Mouse (Mus musculus) testis, postnatal 10 days (tissue): ENCODE measurements around the gene P2rx3.
A peak's percentile ranks its signal among the peaks of the same experiment; 100 is the strongest.

Experiments used
- DNase-seq: peaks from one replicate; pipeline ENCODE4 v3.0.0; 2021; ENCODE audit warnings: low spot score

The P2rx3 gene

DNA sequence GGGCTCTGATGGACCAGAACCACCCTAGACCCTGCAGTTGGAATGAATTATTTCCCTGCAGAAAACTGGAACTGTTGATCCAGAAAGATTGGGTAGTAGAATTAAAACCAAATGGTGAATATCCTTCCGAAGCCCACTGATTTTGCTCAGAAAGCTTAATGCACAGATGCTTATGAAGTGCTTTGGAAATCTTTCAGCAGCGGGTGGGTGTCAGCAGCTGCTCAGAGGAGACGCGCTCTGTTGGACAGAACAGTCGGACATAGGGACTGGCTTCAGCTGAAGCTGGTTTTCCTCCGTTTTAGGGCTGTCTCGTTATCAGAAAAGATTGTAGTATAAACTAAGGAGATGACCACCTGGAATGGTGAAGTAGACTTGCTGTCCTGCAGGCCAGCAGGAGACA, 6.4 kb upstream of the P2rx3 start:
- no peak for DNase-seq

DNA sequence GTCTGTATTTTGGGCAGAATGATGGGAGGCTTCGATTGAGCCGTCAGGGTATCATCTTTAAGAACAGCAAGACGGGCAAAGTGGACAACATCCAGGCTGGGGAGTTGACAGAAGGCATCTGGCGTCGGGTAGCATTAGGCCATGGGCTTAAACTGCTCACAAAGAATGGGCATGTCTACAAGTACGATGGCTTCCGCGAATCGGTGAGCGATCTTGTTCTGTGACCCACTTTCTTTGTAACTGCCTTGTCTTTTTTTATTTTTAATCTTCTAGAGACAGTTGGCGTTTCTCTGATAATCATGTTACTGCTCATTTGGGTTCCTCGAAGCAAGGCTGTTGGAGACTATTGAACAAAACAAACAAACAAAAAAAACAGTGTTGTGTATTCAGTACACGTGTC, 1.1 kb upstream of the P2rx3 start:
- DNase-seq, result no peak

DNA sequence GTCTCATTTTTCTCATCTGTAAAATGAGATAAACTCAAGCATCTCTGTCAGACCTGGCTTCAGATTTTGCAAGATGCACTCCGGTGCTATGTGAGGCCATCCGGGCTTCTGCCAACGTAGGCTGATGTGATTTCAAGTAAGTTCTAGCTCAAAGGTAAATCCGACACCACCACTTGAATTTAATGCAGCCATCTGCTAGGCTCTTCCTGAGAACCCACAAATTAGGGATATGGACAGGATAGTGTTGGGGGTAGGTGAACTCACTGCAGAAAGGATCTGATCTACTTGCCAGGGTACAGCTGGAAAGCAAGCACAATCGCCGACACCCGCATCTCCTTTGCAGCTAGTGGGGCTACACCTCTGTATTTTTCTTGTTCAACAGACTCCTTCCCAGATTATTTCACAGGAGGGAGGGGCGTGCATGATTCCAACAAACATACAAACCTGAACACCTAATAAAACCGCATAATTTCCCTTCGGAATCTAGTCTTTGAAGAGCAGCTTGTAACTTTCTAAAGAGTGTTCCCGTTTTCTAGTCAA, 685 bp downstream of the P2rx3 start:
- no peak for DNase-seq

DNA sequence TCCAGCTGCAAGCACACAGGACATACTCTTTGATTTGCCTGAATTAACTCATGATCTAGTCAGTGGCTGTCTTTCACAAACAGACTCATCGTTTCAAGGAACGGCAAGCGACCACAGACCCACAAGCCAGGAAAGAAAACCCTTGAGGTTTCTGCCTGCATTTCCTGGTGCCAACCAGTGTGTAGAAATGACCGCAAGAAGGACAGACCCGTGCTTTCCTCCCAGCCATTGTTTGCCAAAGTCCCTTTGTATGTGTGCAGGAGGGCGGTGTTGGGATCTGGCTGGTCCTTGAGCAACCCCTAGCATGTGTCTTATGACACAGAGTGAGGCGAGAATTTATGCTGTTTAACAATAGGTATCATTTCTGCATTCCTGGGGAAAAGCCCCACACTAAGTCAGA, 3.1 kb downstream of the P2rx3 start:
- no peak for DNase-seq

DNA sequence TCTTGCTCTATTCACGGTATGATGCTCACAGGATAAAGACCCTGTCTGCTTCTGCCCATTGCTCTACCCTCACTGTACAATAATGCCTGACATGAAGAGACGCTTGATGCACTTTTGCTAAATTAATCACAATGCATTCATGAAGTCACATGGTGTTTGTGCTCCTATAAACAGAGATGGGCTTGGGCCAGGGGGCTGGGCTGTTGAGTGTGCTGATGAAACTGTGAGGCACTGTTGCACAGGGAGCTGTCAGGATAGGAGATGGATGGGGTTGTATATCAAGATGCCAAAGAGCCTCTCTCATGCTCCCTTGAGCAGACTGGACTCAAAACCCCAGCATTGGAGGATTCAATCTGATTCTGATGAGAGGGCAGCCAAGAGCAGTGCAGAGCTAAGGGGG, 4.1 kb downstream of the P2rx3 start:
- DNase-seq, result no peak

DNA sequence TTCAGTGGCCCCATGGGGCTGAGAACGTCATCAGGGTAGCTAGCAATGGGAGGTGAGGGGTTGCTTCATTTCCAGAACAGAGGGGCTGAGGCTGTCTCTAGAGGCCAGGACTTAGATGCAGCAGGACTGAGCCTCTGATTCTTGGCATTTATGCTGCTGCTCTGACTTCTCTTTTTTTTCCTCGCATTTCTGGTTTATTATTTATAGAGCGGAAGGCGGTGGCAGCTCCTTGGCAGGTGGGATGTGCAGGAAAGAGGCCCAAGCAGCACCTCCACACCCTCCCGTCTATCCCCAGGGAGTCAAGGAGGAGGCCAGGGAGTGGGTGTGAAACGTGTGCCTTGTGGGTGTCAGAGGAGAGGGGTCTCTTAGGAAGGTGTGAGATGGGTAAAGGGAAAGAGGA, 6.3 kb downstream of the P2rx3 start:
- no peak for DNase-seq

DNA sequence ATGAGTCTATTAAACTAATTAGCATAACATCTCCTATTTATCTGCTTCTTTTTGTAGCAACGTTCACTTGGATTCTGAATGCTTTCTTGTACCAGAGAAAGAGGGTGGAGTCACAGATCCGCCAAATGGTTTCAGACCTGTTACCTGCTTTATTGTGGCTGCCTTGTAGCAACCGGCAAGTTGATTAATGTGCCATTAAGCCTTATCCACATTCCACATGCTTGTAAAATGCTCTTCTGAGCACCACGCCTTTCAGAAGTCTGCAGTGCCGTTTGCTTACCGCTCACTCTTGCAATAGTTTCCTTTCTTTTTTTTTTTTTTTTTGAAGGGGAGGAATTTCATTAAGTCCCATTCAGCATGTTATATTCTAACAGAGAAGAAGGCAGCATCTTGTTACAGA, 7.4 kb downstream of the P2rx3 start:
- DNase-seq, result no peak

DNA sequence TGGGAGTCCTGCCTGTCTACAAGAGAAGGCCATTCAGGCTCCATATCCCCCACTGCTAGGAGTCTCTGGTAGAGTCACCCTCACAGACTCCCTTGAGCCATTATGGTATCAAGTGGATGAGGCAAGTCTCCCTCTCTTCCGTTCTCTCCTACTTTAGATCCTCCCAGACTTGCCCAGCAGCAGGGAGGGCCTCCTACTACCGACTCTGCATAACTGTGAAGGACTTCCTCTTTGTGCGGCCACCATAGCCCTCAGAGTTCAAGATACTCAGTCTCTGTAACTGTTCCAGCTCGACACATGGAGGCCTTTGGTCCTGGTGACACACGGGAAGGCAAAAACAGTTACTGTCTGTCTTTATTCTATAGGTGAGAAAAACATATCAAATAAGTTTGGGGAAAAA, 10.0 kb downstream of the P2rx3 start:
- no peak for DNase-seq

DNA sequence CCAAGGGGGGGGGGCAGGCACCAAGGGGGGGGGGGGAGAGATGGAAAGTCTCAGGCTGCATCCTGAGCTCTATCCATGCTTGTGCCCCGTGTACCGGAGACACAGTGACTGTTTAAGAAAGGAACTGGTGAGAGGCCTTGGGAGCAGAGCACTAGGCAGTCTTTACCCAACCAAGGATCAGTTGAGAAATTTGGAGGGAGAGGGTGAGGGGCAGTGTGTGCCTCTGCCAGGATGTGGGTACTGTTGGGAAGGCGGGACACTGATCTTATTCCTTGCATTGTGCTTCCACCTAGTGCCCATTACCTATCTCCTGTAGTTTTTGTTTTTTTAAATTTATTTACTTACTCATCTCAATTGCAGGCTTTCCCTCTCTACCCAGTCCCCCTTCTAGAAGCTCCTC, 11.1 kb downstream of the P2rx3 start:
- no peak for DNase-seq

DNA sequence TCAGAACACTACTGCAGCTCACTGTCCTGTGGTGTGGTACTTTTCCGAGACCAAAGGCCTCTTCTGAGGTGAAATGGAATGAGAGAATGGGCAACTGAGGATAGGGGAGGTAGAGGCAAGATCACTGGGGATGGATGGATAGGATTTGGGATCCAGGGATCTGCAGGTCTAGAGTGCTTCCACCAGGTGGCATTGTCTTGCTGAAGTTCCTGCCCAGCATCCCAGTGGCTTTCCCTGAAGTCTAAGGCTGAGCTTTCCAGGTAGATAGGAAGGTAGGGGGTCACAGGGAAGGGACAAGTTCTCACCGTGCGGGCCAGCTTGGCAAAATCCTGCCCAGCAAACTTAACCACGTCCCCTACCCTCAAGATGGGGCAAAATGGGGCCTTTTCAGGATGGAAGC, 15.2 kb downstream of the P2rx3 start:
- no peak for DNase-seq

DNA sequence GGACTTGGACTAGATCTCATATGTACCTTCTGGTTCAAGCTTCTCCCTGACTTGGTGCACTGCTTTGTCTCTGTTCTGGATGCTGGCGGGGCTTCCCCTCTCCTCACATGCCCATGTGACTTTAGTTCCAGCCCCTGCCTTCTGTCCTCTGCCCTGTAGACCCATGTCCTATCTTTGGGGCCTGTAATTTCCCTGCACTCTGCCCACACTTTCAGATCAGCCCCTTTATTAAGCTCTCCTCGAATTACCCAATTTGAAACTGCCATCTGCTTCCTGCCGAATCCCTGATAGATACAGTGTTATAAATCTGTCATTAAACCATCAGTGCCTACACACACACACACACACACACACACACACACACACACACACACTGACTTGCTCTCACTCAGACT, 22.7 kb downstream of the P2rx3 start:
- DNase-seq, result no peak

DNA sequence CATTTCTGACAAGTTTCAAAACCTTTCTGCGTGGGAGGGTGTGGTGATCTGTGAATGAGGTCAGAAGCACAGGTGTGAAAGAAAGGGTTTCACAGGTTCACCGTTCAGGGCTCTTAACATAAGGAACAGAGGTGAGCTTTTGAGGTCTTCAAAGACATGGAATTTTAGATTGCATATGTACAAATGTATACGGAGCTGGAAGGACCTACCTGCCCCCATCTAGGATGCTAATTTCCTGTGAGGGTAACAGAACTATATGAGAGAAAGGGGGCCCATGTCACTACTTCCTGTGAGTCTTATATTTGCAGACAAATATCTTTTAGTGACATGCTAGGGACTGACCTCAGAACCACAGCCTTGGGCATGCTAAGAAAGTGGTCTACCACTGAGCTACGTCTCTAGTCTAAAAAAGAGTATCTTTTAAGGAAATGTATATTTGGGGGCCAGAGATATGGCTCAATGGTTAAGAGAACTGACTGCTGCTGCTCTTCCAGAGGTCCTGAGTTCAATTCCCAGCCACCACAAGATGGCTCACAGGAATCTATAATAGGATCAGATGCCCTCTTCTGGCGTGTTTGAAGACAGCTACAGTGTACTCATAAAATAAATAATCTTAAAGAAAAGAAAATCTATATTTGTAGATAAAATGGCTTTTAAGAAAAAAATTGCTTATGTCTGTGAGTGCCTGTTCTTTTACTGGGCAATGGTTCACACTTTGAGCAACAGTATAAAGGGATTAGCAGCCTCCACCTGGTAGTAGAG, 23.3 kb downstream of the P2rx3 start:
- DNase-seq, result no peak

DNA sequence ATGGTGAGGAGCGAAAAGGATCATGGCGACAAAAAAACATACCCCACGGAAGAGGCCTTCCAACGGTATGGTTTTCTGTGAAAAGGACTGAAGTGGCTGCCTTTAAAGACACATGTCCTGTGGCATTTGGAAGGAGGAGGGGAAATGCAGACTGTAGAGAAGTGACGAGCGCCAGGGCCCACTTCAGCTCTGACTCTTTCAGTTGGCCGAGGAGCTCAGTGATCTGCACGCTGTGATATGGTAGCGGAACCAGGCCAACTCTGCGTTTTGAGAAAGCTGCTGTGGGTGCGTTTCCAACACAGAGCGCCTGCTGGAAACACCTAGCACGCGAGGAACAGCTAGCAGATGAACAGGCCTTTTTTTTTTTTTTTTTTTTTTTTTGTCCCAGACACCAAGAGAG, 24.6 kb downstream of the P2rx3 start:
- no peak for DNase-seq

DNA sequence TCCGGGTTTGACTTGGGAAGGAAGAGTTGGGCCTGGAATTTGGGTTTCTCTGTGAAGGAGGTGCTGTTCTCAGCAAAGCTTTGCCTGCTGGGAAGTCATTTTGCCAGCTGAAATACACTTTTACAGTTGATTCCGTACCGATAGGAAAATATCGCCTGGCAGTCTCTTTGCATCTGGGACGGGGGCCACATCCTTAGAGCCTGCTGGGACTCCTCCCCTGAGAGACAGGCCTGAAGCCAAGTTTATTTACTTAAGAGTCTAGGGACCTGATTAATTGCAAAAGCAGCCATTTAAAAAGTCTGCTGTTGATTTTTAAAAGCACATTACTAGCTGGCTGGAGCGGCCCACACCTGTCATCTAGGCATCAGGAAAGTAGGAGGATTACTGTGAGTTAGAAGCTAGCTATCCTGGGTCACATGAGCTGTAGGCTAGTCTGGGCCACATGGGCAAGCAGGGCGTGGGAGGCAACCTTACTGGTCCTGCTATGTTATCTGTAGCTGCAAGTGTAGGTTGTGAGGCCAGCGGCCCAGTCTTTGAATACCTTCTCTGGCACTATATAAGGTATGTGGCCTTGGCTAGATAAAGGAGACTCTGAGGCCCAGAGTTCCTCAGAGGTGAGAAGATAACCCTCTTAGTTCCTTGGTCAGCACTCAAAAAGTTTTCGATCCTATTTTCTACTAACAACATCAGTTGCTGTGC, 25.2 kb downstream of the P2rx3 start:
- DNase-seq, result peak; percentile 51

DNA sequence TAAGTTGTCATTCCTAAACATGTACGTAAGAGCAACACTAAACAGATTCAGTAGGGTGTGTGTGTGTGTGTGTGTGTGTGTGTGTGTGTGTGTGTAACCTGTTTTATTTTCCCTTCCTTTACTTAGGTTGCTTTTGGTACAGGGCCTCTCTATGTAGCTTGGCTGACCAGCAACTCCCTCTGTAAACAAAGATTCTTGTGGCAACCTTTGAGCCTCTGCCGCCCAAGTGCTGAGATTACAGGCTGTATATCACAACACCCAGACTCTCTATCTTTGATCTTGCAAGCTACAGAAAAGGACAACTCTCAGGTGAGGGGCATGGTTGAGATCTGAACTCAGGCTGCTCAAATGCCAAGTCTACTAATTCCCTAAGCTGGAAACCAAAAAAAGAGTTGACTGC, 28.1 kb downstream of the P2rx3 start:
- no peak for DNase-seq

DNA sequence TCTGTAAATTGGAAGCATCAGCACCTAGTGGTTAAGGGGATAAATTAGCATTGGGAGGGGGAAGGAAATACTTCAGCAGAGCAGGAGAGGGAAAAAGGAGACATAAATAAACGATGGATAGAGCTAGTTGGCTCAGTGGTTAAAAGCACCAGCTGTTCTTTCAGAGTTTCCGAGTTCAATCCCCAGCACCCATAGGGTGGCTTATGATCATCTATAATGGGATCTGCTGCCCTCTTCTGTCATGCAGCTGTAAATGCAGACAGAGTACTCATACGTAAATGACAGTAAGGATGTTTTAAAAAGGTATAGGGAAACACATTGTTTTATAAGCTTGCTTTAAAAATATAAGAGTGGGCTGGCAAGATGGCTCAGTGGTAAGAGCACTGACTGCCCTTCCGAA, 29.5 kb downstream of the P2rx3 start:
- DNase-seq, result no peak

DNA sequence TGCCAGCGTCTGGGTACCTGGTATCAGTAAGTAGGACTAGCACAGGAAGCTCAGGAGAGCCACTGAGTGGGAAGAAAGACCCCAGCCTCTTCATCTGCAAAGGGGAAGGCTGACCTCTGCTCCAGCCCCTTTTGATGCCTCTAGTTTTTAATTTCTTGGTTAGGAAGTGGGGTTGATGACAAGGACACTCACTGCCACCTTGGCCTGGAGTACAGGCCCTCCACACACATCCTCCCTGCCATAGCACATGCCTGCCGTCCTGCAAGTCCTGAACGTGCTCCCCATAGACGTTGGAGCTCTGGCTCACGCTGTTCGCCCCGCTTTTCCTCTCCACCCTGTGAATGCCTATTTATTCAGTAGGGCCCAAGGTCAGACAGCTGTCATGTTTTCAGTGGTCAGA, 30.7 kb downstream of the P2rx3 start:
- no peak for DNase-seq

DNA sequence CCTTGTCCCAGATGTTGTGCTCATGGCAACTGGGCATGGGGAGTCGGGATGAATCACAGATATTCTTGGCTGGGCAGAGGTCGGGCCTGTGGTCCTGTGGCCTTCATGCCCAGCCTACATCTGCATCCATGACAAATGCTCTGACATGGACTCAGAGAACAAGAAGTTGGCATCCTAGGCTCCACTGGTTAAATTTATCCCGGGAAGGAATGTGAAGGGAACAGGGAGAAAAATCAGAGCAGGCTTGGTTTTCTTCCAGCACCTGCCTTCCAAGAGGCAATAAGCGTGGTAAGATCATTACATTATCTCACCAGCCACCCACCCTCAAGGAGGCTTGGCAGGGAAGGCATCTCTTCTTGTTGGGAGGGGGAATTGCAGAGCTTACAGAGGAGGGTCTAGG, 32.9 kb downstream of the P2rx3 start:
- DNase-seq, result no peak

DNA sequence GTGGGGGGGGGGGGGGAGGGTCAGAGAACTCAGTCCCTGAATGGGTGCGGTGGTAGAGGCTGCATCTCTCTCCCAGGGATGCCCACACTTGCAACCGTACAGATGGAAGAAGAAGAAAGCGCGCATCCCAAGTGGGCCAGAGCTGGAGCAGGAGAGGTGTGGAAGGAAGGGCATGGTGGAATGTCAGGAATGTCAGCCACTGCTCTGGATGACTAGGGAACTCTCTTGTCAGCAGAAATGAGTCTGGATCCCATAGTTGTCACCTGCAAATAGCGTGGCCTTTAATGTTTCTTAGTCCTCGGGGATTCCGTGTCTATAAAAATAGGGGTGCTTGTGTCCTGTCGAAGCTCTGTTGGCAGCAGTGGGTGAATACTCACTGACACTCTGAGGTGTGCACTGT, 34.7 kb downstream of the P2rx3 start:
- DNase-seq, result no peak

DNA sequence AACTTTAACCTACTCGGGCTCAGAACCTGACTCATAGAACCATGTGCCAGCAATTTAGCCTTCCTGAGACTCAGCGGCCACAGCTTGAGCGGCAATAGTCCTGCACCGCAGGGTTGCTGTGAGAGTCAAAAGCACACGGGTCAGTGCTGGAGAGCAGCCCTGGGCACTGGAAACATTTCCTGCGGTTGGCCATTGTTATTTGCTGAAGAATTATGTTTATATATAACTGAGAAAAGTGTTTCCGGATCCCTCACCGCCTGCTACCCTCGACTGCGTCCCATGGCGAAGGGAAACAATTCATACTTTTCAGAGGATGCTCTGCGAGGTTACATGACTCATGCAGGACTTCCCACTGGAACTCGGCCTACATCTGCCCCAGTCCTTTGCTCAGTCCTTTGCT, 35.8 kb downstream of the P2rx3 start:
- DNase-seq, result no peak

DNA sequence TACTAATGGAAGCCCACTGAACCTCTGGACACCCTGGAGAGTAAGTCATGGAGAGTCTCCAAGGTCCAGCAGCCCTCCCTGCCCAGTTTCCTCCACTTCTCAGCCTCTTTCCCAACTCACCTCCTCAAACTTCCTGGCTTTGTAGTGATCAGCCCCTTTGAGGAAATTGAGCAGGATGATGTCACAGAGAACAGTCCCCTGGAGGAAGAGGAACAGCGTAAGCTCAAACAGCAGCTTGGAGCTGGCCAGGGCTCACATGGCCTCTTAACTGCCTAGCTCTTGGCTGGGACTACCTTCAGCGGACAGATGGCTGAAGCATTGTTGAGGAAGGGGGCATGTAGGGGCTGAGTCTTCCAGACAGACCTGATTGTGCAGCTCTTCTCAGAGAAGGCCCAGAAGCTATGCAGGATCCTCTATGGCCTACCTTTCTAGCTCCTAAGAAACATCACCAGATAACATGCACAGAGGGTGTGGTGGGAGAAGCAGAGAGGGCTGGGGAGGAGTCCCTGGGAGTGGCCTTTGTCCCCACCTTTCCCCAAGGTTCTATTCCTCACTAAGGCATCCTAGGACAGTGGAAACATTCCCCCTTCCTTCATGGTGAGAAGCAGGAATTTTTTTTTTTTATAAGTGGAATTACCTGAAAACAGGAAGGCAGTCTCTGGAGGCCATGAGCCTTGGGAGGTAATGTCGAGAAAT, 37.6 kb downstream of the P2rx3 start:
- no peak for DNase-seq

DNA sequence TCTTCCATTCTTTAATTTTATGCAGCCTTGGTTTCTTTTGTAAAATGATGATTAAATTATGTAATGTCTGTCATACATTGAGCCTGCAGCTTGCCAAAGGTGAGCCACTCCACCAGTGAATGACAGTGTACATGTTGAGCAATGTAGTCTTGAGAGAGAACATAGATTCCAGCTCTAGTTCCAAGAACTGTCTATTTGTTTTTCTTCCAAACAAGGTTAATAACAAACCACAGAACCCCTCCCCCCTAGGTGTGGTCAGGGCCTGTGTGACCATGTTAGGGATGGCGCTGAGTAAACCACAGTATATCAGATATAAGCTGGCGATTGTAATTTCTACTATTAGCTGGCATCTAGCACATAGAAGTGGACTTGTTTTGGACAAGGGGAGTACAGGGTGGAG, 40.9 kb downstream of the P2rx3 start:
- DNase-seq, result no peak

DNA sequence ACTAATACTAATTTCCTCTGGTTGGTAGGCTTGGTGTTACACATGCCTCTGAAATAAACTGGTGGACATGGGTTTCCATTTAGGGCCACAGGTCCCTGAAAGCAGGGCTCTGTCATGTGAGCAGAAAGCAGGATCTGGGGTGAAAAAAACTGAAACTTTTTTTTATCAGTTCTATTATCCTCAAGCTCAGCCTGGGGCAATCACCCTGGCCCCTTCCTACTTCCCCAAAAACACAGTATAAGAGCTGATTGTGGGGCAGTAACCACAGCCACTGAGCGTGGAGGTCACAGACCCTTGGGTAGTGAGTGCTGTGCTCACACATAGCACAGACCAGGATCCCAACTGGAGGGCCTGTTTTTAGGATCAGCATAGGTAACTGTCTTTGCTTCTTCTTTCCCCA, 49.3 kb downstream of the P2rx3 start, which contains the start of gene Prg3:
Gene Prg3 (plus strand): TSS at position 286 of the 400 bp plus-strand sequence.
- DNase-seq, result no peak
